Mouse (Mus musculus): ENCODE measurements around the gene Madd.

Madd gene

DNA sequence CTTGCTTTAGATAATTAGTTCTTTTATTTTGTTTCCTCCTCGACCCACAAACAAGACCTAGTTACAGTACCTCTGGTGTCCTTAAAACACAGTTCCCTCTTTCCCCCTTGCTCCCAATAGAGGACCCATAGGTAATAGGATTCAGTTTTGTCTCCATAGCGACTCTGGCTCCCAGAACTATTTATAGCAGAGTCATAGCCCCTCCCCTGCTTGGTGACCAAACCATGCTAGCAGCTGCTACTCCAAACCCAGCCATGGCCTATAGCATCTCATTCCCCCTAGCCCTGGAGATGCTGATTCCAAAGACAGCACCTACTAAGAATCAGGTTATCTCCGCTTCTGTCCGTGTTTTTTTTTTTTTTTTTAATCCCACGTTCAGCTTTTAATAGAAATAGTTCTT, 2.9 kb downstream of the Madd start:
- in situ Hi-C loops (cut with MboI; ENCODE audit: low pct_unique_long_range_greater_than_20kb in 1 of 2, low sequenced_read_pairs in 2 of 2, unreplicated experiment in 1 of 2): no loop called here

DNA sequence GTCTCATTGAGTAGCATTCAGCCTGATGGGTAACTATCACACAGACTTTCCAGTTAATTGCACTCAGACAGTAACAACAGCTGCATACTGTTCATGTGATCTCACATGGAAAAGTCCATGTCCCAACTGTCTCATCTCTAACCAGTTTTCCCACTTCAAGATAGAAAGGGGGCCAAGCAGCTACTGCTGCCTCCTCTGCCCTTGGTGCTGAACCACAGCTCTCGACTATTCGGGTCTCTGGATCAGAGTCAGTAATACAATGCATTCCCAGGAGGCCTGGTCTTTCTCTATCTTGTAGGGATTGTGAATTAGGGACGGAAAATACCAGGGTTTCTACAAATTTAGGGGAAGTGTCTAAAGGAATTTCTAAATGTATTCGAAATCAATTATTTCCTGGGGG, 3.8 kb downstream of the Madd start:
- in situ Hi-C loops (cut with MboI; ENCODE audit: low pct_unique_long_range_greater_than_20kb in 1 of 2, low sequenced_read_pairs in 2 of 2, unreplicated experiment in 1 of 2): no loop called here

DNA sequence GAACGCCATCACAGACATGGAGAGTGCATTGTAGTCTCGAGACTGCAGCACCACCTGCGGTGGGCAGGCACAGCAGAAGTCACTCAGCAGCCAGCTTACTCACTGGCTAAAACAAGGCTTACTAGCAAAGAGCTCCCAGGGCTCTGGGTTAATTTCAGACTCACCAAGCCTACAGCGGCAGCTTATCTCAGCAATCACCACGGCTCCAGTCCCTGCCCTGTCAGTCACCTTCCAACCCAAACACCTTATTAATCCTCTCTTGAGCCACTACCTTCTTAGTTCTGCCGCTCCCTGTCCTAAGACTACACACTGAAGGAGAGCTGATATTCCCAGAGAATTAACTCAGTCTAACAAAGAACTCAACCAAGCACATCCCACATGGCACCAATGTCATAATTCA, 7.4 kb downstream of the Madd start:
- in situ Hi-C loops (cut with MboI; ENCODE audit: low pct_unique_long_range_greater_than_20kb in 1 of 2, low sequenced_read_pairs in 2 of 2, unreplicated experiment in 1 of 2): no loop called here

DNA sequence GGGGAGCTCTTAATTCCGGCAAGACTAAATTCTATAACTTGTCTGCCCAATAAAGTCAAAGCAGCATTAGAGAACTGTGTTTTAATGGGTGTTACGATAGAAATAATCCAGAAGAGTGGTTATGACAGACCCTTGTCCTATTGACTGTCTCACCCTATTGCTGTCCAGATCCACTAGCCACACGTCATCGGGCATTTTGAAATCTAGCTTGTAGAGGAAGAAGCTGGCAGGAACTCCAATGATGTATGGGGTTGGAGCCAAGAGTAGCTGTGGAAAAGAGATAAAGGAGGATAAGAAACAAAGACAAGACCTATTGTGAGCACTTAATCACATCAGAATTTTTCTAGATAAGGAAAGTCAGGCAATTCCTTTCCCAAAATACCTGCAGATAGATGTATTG, 8.1 kb downstream of the Madd start:
- in situ Hi-C loops (cut with MboI; ENCODE audit: low pct_unique_long_range_greater_than_20kb in 1 of 2, low sequenced_read_pairs in 2 of 2, unreplicated experiment in 1 of 2): no loop called here

DNA sequence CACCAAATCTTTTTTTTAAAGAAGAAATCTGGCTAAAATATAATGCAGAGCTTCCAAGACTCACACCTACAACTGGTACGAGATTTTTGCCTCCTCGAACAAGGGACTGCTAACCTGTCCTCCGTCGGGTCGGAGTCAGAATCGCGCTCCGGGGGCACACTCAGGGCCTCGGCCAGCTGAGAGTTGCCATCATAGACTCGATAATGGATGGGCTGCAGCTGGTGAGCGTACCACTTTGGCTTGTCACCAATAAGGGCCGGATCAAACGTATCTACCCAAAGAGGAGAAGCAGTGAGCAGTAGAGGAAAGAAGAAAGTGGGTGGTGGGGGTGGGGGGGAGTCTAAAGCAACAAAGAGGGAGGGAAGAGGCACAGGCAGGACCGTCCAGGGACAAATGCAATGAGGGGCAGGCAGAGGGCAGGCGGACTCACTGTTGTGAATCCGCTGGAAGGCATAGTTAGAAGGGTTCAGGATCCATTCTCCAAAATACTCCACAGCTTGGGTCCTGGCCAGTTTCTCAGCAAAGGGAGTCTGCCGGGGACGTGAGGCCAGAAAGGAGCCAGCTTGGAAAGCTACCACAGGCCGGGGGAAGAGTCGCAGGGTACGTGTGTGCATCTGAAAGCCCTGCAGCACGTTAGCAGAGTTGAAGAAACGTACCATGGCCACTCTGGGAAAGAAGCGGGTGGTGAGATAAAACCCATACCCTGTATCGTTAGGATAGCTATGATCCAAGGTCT, 13.9 kb downstream of the Madd start:
- in situ Hi-C loops (cut with MboI; ENCODE audit: low pct_unique_long_range_greater_than_20kb in 1 of 2, low sequenced_read_pairs in 2 of 2, unreplicated experiment in 1 of 2): no loop called here

DNA sequence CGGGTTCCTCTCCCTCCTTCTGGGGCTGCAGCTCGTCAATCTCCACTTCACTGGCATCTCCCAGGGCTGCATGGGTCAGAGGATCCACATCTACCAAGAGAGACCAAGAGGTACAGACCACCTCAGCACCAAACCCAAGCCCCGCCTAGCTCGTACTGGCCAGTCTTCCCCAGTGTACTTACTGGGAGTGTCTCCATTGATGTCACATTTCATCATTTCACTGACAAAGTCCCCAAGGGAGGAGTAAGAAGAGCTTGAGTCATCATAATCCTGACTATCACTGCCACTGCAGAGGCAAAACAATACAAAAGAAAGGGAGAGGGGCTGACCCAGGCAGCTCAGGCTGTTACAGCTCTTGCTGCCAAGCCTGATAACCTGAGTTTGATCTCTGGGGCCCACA, 16.0 kb downstream of the Madd start:
- in situ Hi-C loops (cut with MboI; ENCODE audit: low pct_unique_long_range_greater_than_20kb in 1 of 2, low sequenced_read_pairs in 2 of 2, unreplicated experiment in 1 of 2): no loop called here

DNA sequence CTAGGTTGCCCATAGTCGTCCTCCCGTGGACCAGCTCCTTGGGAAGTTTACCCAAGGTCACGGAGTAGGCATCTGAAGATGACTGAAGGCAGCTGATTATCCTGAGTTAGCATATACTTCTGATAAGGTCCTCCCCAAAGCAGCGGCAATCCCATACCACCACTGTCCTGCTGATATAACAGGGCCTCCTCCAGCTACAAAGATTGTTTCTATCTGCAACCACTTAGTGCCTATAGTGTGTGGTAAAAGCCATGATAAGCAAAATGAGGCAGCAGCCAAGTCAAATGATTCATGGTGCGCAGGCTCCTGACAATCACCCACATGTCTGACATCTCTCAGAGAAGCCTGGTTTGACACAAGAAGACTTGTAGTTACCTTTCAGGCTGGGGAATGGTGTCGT, 18.6 kb downstream of the Madd start:
- in situ Hi-C loops (cut with MboI; ENCODE audit: low pct_unique_long_range_greater_than_20kb in 1 of 2, low sequenced_read_pairs in 2 of 2, unreplicated experiment in 1 of 2): no loop called here

DNA sequence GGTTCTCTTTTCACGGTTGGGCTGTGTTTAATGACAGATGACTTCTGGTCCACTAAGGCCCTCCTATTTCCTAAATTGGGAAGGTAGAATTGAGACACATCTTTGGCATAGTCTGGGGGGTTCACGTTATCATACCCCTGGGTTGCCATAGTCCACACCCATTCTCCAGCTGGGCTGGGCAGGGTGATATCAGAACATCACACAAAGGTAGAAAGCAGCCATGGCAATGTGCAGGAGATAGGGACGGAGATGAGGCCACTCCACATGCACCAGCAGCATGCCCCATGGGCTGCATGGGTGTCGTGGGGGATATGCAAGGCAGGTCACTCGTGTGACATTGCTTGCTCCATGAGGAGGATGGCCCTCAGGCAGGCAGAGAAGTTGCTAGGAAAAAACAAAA, 20.1 kb downstream of the Madd start:
- in situ Hi-C loops (cut with MboI; ENCODE audit: low pct_unique_long_range_greater_than_20kb in 1 of 2, low sequenced_read_pairs in 2 of 2, unreplicated experiment in 1 of 2): no loop called here

DNA sequence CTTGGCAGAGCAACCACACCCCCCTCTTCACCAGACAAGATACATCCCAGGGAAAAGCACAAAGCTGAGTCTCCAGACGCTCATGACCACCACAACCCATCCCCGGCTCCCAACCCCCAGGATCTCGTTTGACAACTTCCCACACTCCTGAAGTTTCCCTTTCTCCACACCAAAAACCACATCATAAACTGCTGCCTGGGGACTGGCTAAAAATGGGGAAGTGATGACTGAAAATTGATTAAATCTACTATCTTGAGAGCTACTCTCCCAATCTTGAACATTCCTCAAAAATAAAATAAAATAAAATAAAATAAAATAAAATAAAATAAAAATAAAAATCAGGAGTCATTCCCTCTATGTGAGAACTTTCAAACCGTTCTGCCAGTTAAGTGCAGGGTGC, 20.7 kb downstream of the Madd start:
- in situ Hi-C loops (cut with MboI; ENCODE audit: low pct_unique_long_range_greater_than_20kb in 1 of 2, low sequenced_read_pairs in 2 of 2, unreplicated experiment in 1 of 2): no loop called here

DNA sequence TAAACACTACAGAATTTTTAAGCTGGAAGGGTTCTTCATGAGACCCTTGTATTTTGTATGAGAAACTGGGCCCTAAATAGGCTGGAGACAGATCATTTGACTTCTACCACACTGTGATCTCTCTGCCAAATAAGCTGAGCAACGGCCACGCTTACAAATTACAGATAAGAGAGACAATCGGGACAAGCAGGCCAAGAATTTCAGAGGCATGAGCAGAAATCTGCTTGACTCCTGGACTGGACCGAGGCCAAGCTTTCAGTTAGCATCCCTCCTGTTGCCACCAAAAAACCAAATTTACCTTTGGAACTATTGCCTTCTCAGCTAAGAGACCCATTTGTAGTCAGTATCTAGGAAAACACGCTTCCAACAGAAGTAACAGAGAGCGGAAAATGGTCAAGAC, 23.0 kb downstream of the Madd start:
- in situ Hi-C loops (cut with MboI; ENCODE audit: low pct_unique_long_range_greater_than_20kb in 1 of 2, low sequenced_read_pairs in 2 of 2, unreplicated experiment in 1 of 2): no loop called here

DNA sequence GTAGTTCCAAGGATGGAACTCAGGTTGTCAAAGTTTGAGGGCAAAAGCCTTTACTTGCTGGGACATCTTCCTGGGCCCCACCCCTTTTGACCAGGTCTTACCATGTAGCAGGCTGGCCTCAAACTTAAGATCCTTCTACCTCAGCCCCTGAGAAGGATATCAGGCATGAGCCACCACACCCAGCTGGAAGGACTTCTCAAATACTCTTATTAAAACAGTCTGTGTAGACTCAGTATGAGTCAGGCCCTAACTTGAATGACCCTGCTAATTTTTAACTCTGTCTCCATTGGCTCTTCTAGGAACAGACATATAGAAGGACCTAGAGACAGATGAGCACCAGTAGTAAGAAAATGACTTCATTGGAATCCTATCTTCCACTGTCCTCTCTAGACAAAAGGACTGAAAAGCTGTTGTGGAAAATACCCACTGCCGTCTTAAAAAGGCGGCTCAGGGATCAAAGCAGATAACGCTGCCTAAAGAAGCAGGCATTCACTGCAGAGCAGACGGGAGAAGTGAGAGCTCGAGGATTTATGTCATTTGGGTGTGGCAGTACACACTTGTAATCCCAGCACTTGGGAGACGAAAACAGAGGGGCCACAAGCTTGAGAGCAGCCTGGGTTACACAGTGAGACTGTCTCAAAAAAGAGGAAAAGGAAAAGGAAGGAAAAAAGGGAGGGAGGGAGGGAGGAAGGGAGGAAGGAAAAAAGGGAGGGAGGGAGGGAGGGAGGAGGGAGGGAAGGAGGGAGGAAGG, 26.5 kb downstream of the Madd start:
- in situ Hi-C loops (cut with MboI; ENCODE audit: low pct_unique_long_range_greater_than_20kb in 1 of 2, low sequenced_read_pairs in 2 of 2, unreplicated experiment in 1 of 2): no loop called here

DNA sequence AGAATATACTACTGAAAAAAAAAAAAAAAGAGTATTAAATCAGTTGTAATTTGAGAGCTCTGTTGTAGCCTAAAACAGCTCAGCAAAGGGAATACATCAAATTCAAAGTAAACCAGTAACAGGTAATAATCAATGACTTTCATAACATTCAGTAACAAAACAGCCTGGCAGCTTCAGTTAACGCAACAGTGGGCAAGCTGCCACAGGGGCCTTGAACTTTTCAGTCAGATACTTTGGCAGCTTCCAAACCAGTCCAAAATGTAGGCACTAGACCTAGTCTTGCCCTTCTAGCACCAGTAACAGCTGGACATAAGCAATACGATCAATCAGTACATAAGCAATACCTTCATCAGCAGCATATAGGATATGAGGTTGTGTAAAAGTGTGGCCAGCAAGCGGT, 29.5 kb downstream of the Madd start:
- in situ Hi-C loops (cut with MboI; ENCODE audit: low pct_unique_long_range_greater_than_20kb in 1 of 2, low sequenced_read_pairs in 2 of 2, unreplicated experiment in 1 of 2): no loop called here

DNA sequence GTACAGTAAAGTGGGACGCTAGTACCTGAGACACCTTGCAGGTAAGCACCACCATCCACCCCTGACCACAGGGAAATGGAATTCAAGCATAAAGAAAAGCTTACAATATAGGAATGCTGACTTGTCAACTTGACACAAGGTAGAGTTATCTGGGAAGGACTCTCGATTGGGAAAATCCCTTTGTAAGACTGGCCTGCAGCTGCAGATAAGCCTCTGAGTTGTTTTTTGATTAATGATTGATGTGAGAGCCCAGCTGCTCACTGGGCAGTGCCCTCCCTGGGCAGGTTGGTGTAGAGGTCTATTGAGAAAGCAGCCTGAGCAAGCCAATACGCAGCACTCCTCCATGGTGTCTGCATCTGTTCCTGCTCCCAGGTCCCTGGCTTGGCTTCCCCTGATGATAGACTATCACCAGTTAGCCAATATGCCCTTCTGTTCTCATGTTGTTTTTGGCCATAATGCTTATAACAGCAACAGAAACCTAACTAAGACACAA, 30.7 kb downstream of the Madd start:
- in situ Hi-C loops (cut with MboI; ENCODE audit: low pct_unique_long_range_greater_than_20kb in 1 of 2, low sequenced_read_pairs in 2 of 2, unreplicated experiment in 1 of 2): no loop called here

DNA sequence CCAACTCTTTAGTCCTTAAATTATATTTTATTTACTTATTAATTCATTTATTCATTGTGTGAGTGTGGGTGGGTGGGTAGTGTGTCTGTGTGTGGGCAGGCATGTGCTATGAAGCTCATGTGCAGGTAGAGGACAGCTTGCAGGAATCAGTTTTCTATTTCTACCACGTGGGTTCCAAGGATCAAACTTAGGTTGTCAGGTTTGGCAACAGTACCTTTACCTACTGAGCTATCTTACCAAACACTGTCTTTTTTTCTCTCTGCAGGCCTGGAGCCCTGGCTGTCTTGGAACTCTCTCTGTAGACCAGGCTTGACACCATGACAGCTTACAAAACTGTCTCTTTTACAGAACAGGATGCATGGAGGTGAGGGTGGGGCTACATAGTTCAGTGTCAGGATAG, 32.3 kb downstream of the Madd start:
- in situ Hi-C loops (cut with MboI; ENCODE audit: low pct_unique_long_range_greater_than_20kb in 1 of 2, low sequenced_read_pairs in 2 of 2, unreplicated experiment in 1 of 2): no loop called here

DNA sequence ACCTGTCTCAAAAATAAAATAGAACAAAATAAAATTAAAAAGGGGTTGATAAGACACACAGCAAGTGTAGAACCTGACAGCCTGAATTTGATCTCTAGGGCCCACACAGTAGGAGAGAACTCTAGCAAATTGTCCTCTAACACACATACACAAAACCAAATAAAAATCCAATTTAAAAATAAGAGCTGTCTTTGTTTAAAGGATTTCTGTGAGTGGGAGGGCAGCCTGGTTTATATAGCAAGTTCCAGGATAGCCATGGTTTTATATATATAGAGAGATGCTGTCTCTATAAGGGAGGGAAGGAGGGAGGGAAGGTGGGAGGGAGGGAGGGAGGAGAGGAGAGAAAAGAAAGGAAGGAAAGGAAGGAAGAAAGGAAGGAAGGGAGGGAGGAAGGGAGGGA, 35.5 kb downstream of the Madd start:
- in situ Hi-C loops (cut with MboI; ENCODE audit: low pct_unique_long_range_greater_than_20kb in 1 of 2, low sequenced_read_pairs in 2 of 2, unreplicated experiment in 1 of 2): no loop called here

DNA sequence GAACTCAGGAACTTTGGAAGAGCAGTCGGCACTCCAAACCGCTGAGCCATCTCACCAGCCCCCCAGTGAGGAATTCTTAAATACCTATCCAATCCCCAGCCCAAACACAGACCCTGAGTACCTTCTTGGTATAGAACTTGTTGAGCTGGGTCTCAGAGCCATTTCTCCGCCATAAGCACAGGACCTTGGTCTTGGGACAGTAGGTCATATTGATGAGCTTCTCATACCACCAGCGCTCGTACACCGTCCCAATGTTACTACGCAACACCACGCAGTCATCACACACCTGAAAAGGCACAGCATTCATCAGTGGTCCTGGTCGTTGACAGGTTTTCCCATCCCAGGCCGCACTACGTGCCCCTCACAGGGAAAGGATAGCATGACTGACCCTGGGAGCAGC, 40.2 kb downstream of the Madd start:
- in situ Hi-C loops (cut with MboI; ENCODE audit: low pct_unique_long_range_greater_than_20kb in 1 of 2, low sequenced_read_pairs in 2 of 2, unreplicated experiment in 1 of 2): no loop called here

DNA sequence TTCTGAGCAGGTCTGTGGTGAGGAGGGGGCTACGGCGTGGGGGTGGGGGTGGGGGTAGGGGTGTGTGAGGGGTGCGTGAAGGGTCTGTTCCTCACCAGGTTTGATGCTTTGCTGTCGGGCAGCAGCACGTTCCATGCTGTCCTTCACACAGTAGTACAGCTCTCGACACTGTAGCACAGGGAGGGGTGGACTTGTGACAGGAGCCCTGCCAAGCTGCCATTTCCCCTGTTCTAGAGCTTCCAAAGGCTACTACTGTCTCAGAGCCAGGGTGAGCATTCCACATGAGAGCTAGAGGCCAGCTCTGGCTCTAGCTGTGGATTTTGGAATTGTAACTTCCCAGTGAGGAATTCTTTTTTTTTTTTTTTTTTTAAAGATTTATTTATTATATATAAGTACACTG, 40.7 kb downstream of the Madd start:
- in situ Hi-C loops (cut with MboI; ENCODE audit: low pct_unique_long_range_greater_than_20kb in 1 of 2, low sequenced_read_pairs in 2 of 2, unreplicated experiment in 1 of 2): no loop called here

DNA sequence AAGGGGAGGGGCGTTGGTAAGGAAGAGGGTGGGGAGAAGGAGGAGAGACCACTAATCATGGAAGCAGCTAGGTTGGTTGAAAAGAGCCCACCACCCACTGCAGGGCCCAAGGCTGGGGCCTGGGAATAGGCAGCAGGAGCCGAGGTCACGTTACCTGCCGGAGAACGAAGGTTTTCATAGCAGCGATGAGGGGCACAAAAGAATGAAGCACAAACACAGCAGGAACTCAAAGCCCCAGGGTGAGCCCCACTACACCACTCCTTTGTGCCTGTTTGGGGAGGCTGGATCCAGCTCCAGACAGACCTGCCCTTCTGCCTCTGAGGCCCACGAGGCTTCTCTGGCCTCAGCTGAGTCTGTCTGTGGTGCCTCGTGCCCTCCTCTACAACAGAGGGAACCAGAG, 43.9 kb downstream of the Madd start:
- in situ Hi-C loops (cut with MboI; ENCODE audit: low pct_unique_long_range_greater_than_20kb in 1 of 2, low sequenced_read_pairs in 2 of 2, unreplicated experiment in 1 of 2): no loop called here

DNA sequence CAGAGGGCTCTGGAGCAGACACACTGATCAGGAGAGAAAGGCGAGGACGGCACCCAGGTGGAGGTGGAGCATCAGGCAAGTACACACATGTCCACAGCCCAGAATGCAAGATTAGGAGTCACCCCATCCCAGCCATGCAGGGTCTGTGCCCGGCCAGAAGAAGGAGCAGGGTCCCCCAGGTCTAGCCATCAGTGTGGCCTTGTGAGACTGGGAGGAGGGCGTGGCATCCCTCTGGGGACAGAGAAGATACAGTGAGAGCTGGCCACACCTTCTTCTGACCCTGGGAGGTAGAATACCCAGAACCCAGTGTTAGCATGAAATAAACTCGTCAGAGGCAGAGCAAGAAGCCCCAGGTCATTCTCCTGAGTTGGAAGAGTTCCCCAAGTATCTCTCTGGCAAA, 44.3 kb downstream of the Madd start:
- in situ Hi-C loops (cut with MboI; ENCODE audit: low pct_unique_long_range_greater_than_20kb in 1 of 2, low sequenced_read_pairs in 2 of 2, unreplicated experiment in 1 of 2): no loop called here

DNA sequence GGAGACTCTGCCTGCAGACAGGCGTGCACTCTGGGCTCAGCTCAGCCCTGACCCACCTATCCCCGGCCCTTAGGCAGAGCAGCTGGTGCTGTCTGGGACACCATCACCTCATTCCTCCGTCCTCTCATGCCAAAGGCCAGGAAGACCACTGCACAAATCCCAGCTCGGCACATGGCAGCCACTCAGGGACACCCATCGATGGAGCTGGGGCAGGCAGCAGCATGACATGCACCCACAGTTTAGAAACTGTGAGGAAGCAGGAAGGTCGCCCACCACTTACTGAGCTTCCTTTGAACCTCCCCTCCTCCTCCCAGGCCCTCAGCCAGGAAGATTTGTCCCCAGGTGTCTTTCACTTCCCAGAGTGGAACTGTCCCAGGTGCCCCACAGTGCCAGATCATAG, 46.2 kb downstream of the Madd start:
- in situ Hi-C loops (cut with MboI; ENCODE audit: low pct_unique_long_range_greater_than_20kb in 1 of 2, low sequenced_read_pairs in 2 of 2, unreplicated experiment in 1 of 2): no loop called here
